Mouse (Mus musculus): ENCODE measurements at regions not wholly inside any gene's neighbourhood (a gene's known extent, or its start where the extent isn't known, plus 50 kb on each side); places are given as distances from the start of the nearest gene placed in this dataset.
A peak's percentile ranks its signal among the peaks of the same experiment; 100 is the strongest.

DNA sequence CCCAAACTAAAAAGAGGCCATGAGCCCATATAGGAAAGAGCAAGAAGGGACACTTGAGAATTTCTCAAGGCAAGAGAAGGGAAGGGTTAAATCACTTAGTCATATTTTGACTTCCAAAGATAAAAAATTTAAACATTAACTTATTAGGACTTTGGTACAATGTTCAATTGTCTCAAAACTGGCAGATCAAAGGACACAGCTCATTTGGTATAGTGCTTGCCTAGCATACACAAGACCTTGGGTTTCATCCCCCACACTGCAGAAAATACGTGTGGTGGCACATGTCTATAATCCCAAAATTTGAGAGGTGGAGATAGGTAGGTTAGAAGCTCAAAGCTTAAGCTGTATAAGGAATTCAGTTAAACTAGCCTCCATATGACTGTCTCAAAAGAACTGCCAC lies 658.4 kb upstream of the Pfkp start:
- DNase-seq (ENCODE audit: low spot score in 2 of 2): no peak

DNA sequence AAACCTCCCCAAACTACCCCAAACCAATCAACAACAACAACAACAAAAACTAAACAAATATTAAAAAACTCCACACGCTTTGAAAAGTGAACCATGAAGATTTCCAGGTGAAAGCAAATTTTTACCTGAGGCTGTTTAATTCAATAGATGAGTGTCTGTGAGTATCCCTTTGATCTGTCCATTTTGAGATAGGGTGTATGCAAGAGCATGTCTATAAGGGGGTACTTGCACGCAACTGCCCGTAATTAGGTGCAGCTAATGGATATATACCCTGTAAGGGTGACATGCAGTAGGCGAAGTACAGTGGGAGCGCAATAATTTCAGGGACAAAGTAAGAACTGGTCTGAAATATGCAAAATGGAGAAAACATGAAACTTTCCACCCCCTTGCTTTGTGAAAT lies 658.8 kb upstream of the Pfkp start:
- DNase-seq (ENCODE audit: low spot score in 2 of 2): no peak

DNA sequence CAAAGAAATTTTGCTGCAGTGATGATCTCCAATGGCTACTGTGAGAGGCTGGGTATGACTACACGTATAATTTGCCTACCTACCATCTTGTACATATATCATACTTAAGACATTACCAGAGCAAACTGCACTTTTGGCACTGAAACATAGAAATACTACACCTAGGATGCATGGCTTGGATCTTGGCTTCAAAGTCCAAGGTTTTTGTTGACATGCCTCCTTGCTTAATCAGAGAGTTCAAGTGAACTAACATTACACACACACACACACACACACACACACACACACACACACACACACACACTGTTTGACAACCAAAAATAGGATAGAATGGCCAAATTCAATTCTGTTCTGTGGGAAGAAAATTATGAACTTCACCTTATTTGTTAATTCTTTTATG lies 664.9 kb upstream of the Pfkp start:
- no peak for DNase-seq (ENCODE audit: low spot score in 2 of 2)

DNA sequence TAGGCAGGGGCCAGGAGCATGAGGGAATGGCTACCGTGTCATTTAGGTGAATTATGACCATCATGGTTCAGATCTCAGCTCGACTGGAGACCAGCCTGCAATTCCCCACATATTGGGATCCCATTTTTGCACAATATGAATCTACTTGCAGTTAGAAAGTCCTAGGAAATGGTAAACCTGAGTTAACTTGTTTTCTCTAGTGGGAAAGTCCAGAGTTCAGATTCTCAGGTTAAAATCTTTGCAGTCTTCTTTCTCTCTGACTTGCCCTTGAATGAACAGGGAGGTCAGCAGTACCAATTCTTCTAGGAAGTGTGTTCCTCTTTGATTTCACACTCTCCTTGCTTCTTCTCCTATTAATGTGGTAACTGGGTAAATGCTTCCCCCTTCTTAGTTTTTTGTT lies 681.6 kb upstream of the Pfkp start:
- DNase-seq (ENCODE audit: low spot score in 2 of 2): no peak

DNA sequence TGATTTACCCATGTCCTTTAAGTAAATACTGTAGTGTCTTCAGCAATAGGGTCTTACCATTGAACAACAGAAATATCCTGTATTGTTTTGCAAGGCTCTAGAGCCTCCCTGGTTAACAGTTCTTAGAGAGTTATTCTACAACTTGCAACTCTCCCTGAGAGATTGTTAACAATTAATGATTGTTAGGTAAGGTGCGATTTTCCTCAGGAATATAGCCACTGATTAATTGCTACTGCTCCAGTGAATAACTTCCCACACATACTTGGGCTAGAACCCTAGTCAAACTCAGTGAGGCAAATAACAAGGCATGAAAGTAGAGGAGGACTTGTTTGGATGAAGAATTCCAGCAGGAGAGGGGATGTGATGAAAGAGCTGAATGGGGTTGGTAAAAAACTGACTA lies 697.2 kb upstream of the Pfkp start:
- no peak for DNase-seq (ENCODE audit: low spot score in 2 of 2)

DNA sequence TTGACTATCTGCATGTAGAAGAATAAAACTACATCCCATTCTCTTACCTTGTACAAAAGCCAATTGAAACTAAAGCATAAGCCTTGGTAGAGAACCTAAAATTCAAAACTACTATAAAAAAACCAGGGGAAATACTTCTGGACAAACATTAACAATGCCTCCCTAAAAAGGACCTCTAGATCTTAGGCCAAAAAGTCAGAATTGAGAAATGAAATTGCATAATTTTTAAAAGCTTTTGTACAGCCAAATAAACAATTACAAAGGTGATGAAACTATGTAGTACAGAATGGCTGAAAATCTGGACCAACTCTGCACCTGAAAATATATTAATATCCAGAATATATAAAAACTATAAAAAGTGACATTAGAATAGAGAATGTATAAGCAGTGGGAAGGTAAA lies 699.9 kb upstream of the Pfkp start:
- DNase-seq (ENCODE audit: low spot score in 2 of 2): no peak

DNA sequence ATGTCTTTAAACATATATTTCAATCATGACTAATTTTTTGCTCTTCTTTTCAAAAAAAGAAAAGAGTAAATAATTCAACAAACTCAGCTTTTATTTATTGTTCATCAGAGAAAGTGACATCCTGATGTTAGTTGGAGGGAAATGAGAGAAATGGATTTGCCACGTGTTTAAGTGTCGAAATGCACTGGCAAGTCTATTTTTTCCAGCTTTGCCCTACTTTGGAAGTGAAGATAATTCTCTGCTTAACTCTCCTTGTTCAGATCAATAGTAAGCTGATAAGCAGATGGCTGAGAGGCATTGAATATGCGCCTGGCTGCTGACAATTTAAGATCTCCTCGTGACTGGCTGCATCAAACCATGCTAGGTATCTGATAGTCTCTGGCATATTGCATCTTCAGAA lies 704.4 kb upstream of the Pfkp start:
- peak in 1 of 2 experiments; percentile 19 for DNase-seq (ENCODE audit: low spot score in 2 of 2)

DNA sequence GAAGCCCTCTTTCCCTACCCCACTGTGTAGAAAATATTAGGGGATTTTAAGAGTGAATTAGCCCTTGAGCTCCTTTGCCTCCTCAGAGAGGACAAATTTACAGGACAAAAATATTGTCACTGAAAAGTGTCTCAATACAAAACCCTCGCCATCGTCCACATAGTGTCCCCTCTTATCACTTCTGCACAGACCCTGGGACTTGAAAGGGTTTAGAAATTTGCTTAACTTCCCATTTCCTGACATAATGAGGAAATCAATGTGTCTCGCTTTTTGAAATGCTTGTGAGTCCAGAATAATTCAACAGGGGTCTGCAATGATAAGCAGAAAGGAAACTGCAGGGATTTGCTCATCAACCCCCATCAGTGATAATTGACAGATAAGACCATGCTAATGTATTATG lies 708.5 kb upstream of the Pfkp start:
- DNase-seq (ENCODE audit: low spot score in 2 of 2): no peak

DNA sequence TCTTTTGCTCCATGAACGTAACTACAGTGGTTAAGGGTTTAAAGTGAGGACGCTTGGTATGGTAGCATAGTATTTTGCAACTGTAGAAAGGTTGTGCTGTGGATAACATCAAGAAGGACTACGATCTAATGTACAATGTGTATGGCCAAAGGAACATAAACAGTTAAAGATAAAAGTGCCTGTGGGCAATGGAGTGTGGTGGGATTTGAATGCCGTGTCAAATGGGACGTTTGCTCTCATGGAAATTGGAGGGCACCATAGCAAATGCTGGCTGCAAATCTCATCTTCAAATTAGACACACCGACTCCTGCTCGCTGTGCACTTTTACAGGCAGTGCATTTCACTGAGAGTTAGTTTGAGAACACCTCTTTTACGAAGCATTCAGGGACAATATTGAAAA lies 725.0 kb upstream of the Pfkp start:
- DNase-seq (ENCODE audit: low spot score in 2 of 2): no peak

DNA sequence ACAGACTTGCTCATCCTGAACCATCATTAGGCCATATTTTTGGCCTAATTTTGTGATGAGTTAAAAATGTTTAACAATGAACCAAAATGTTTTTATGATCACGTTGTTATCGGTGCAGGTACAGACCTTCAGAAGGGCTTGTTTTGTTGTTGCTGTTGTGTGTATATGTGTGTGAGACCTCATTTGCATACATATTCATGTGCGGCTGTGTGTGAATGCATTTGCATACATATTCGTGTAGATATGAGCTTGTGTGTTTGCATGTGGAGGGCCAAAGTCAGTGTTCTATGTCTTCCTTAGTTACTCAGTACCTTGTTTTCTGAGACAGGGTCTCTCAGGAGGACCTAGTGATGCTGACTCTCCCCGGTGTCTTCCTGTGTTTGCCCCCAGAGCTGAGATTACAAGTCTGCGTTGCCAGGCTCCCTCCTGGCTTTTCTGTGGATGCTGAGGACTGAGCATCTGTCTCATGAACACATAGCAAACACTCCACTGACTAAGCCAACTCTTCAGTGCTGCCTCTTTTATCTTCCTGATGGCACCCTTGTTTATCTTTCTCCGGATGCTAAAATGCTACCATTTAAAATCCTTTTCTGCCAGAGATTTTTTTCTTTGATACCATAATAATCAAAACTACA lies 726.5 kb upstream of the Pfkp start:
- peak; percentile 19 to 29 for DNase-seq (ENCODE audit: low spot score in 2 of 2)

DNA sequence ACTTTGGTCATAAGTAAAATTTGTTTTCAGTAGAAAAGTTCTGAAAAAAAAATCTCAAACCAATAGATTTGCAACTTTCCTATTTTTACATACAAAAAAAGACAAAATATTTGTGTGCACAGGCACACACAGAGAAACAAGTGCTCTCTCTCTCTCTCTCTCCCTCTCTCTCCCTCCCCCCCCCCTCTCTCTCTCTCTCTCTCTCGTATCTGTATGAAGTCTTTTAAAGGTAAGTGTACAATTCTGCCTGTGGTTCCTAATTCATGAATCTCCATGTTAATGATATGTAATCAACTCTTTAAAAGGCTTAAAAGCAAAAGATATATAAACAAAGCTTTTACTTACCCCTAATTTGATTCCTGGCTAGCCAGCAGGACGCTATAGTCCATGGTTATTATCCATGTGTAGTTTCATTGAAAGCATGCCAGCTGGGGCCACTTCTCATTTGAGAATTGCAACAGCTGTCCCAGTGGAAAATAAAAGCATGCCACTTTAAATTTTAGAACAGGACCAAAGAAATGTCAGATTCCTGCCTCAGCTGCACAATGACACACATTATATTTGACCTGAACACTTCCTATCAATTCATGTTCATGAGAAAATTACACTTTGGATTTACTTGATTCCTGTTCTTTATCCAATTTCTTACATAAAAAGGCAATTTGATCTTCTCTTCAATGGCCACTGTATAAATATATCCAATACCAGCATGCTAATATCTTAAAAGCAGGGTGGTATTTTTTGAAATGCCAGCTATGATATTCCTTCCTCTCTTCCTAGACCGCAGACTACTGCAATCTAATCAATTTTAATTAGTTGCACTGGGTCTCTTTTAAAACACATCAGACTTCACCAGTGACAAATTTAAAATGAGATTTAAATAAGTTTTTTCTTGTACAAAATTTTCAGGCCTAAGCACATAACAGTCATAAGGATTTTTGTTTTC lies 766.0 kb upstream of the Pfkp start:
- peak in 1 of 2 experiments; percentile 22 for DNase-seq (ENCODE audit: low spot score in 2 of 2)

DNA sequence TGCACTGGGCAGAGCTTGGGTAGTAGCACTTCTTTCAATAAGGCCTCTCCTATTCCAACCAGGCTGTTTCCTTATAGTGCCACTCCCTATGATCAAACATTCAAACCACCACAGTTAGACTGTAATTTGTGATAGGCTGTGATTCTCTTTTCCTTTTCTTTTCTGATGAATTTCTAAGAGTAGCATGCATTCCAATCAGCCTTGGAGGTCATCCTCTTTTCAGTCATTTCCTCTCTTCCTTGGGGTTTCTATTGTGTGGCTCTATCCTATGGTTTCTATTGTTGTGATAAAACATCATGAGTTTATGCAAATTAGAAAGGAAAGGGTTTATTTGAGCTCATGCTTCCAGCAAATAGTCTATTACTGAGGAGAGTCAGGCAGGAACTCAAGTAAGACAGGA lies 774.9 kb upstream of the Adarb2 start:
- DNase-seq (ENCODE audit: low spot score in 2 of 2): no peak

DNA sequence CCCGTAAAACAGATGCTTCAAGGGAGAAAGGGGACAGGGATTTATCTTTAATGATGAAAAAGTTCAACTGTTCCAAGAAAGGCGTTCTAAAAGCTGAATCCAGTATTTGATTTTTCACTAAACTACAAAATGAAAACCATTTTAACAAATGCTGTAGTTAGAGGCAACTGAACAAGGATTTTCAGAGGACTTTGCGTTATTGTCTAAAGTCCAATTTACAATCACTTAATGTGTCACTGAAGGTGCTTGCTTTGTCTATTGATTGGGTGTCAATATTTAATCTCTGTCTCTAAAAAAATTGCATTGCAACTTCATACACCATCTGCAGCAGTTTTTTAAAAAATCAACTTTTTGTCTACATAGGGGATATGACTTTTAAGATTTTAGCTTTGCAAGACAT lies 773.4 kb upstream of the Adarb2 start:
- DNase-seq (ENCODE audit: low spot score in 2 of 2): no peak

DNA sequence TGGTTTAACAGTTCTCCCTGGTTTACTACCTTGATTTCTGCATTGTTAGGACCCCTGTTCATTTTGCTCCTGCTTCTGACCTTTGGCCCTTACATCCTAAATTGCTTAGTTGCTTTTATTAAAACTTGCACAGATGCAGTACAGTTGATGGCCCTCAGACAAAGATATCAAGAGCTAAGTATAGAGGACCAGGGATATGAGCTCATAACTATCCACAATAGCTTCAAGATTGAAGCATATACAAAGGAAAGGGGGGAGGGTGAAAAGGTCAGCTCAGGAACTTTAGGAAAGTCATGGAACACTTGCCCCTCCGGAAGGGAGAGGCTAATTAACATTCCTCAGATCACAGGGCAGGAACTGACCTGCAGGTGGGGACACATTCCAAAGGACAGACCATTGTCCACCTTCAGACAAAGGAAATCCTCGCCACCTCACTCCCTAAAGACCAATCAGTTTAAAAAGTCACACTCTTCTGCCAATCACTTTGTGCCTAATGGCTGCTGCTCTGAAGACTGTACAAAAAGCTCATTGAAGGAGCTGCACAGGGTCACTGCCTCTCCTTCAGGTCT lies 751.1 kb upstream of the Adarb2 start:
- DNase-seq (ENCODE audit: low spot score in 2 of 2): no peak

DNA sequence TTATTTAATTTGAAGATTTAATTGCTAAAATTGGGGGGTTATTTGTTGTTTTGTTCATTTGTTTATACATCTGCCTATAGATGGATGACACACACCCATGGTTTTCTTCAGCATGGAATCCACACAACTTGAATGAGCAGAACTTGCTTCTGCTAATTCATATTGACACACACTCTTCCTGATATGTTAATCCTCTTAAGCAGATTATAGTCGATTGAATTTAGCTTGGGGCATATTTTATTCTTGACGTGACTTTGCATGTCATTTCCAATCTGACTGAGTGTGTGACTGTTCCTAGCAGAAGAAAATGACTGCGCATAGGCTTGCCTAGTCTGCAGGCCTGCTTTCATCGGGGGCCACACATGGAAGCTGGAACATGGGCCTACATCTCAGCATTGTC lies 727.0 kb upstream of the Adarb2 start:
- no peak for DNase-seq (ENCODE audit: low spot score in 2 of 2)

DNA sequence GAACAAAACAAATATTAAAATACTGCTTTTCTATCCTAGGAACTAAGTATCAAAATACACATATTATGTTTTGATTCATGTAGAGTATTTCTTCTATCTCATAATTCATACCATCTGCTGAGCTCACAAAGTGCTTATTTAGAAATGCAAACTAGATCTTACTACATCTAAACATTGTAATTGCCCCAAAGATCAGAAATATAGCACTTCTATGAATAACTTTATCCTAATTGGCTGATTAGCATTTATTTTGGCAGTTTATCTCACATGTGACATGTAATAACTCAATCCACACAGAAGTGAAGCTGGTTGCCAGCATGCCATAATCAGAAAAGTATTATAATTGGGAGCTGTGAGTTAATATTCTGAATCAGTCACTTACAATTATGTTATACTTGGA lies 684.6 kb upstream of the Adarb2 start:
- no peak for DNase-seq (ENCODE audit: low spot score in 2 of 2)

DNA sequence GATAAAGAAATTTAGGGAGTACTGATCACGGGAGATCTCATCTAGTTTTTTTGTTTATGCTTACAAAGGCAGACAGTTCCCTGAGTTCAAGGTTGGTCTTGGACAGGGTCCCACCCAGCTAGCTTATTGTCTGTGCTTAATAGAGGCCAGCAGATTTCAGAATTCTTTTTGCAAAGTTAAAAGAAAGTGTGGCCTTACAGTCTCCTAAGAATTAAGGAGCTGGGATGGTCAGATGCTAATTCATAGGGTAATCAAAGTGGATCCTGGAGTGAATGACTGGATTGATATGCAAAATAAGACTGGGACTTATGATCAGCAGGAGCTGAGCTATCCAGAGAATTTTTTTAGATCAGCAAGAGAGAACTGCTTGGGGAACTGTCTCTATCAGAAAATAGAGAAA lies 678.2 kb upstream of the Adarb2 start:
- no peak for DNase-seq (ENCODE audit: low spot score in 2 of 2)

DNA sequence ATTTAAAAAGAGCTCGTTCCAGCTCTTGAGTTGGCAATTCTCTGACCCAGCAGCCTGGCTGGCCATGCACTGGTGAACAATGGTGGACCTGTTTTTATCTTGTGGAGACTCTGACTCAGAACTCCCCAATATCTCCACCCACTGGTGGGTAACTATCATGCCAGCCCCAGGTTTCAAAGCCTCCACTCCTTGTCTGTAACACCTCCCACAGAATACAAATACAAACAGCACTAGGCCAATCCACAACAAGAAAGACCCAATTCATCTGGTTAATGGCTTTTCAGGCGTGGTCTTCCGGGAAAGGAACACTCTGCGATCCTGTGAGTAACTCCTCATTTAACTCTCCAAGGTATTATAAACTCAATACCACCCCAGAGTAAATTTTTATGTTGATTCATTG lies 663.8 kb upstream of the Adarb2 start:
- no peak for DNase-seq (ENCODE audit: low spot score in 2 of 2)

DNA sequence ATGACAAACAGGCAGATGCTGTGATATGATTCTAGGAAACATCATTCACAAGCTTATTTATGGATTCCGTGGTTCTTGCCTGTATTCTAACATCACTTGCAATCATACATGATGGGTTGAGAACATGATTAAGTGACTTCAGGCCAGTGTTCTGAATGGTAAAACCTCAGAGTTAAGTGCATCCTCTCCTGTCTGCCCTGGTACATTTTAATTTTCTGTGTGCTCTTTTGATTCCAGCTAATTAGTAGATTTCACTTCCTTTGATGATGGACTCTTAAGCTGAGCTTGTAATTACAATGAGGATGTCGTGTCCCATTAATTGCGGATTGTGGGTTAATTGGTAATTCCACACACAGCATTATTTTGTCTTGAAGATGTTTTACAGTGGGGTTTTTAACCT lies 618.6 kb upstream of the Adarb2 start:
- DNase-seq (ENCODE audit: low spot score in 2 of 2): no peak

All from right cerebral cortex, postnatal 10 days (tissue).